Mouse (Mus musculus) ovary, adult 18-20 months (tissue): ENCODE measurements at regions not wholly inside any gene's neighbourhood (a gene's known extent, or its start where the extent isn't known, plus 50 kb on each side); places are given as distances from the start of the nearest gene placed in this dataset.

Source experiments
- DNase-seq: peaks from one replicate; pipeline ENCODE4 v3.0.0; 2022; ENCODE audit warnings: low spot score, mixed read lengths

DNA sequence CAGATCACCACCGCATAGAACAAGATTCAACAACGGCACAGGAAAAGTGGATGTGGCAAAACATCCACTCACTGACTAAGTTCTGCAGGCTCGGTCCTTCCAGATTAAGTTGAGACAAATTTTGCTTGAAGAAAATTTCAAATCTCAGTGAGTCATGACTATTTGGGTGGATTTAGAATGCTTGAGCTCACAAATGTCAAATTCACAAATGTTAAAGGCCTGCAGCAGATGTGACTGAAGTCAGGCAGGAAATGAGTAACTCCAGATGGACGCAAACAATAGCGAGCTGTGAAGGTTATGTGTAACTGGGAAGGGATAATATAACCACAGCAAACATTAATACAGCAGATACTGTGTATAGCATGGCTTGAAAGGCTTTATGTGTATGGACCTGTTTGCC is 198.5 kb upstream of the Zbtb20 start:
- no peak for DNase-seq

- DNase-seq: no peak
Observed at GRCm38 (mm10) chr16:42676406-42677075, 199.1 kb upstream of the Zbtb20 start.

DNA sequence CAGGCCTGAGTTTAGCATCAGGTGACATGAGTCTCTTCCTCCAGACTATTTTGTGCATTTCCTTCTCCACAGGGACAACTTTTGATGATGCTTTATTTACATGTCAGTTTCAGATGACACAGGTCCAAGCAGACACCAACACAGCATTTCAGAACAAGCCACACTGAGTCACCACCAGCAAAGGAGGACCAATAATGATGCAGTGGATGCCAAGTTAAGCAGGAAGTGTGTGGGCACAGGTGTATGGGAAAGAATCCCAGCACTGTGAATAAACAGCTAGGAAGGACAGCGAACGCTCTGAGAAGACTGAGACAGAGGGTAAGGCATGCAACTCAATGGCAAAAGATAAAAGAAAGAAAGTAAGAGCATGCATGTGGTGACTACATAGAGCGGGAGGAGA is 200.7 kb upstream of the Zbtb20 start:
- DNase-seq: no peak

DNA sequence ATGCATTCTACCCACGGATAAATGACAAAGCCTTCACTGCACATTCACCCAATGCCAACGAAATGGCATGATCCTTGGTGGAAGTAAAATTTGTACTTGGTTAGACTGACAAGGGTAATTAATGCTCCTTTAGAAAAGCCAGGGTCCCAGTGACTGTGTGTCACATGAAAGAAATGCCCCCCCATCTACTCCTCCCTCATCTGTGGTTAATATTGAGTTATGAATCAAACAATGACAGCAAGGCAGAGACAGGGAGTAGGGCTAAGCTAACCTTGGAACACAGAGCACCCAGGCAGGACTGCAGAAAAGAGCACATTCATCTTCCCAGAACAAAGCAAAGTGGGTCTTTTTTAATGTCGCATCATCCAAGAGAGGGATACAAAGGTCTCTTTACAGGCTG is 209.1 kb upstream of the Zbtb20 start:
- DNase-seq: no peak

GRCm38 (mm10) chr16:42651904-42652732 is 223.6 kb upstream of the Zbtb20 start:
- no peak for DNase-seq

- no peak for DNase-seq
Observed at GRCm38 (mm10) chr16:42649767-42650166, 225.9 kb upstream of the Zbtb20 start.

DNA sequence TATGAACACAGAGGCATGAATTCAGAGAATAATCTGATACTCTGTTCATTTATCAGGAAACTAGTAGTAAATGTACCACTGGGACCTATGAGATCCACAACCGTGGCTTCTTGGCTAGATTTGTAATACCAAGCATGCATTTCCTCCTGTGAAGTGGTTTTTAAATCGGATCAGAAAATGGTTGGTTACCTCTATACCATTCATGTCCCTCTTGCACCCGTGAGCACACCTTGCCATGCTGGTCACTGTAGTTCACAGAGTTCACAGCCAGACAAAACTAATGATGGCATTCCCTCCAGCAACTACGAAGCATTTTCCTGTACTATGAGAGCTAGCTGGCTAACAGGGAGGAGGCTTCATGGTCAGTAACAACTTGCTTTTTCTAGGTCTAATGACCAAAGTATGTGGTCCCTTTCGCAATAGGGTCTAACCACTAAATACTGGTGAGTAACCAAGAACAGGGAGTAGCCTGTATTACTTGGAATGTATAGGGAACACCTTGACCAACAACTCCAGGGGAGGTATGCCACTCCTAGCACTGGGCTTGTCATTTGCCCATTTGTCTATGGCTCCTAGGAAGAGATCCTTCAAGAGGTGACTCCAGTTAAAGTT is 227.0 kb upstream of the Zbtb20 start:
- DNase-seq: no peak

DNA sequence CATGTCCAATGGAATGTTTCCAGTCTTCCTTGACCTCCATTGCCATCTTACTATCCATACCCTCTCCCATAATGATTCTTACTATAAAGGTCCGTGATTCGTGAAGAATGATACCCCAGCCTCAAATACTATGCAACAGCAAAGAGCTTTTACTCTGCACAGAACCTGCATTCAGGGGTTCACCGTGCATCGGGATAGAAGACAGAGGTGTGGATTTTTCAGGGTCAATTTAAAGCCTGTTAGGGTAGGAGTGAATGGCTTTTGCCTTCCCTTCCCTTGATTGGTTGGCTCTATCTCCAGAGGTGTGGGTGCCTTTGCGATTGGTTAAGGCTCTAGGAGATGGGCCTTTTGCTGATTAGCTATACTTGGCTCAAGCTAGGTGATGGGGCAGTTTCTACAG is 227.9 kb upstream of the Zbtb20 start:
- DNase-seq: no peak

DNA sequence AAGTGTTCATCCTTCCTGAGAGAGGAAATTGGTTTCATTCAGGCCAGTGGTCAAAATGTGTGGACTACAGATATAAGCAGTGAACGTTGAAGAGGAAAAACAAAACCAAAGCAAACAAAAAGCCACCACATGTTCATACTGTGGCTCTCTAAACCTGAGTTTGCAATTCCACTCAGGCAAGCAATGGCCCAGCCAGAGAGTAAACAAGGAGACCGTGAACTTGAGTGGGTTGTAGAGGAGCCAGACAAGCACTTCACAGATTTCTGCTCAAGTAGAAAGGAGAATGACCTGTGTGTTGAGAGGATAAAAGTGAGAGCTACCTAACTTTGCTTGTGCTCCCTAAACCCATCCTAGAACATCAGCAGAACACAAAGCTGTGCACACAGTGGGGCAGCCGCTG is 239.9 kb upstream of the Zbtb20 start:
- DNase-seq: no peak

- no peak for DNase-seq
Observed at GRCm38 (mm10) chr16:42627675-42628074, 248.0 kb upstream of the Zbtb20 start.

DNA sequence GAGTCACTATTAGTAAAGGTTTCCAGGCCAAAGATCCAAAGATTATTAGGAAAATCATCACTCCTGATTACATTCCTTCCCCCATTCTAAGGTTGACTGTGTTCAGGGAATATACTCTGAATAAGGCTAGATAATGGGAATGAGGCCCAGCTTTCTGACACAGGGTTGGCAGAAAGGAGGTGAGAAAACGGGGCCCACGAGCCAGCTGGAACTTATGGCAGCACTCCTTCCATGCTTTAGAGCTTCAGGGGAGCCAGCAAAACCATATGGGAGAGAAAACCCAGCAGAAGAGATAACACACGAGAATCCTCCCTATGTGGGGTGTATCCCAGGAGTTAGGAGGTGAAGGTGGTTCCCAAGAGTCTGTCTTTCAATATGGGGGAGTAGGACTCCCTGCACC is 259.8 kb upstream of the Zbtb20 start:
- DNase-seq: no peak

GRCm38 (mm10) chr16:42612011-42612410 is 263.7 kb upstream of the Zbtb20 start:
- no peak for DNase-seq

DNA sequence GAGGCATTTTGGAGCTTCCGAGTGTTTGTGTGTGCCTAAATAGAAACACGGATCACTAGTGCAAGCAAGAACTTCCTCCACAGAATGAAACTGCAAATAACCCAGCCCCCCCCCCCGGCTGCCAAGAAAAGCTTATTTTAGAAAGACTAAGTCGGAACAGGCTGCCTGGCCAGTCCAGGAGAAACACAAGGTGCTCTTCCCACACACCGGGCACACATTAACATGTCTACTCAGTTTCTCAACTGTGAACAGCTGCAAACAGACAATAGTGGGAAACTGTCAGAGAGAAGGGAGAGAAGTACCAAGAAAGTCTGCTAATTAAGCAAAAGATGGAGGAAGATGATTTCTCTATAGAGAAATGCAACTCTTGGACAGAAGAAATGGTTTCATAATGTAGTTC is 267.3 kb upstream of the Zbtb20 start:
- DNase-seq: no peak

DNA sequence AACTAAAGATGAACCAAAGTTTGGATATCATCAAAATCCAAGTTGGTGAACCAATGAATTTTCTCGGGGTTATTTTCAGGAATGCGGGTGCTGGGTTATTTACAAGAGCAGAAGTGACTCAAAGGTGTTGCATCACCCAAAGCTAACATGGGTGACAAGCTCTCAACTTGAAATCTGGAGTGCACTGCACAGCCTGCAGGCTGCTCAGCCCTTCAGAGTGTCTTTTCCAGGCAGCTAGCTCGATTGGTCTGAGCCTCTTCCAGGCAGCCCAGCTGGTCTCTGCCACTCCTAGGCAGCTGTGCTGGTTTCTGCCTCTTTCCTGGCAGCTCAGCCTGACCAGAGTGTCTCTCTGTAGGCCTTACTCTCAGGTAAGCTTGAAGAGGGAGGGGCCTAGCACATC is 251.9 kb upstream of the Gap43 start:
- DNase-seq: no peak

- DNase-seq: no peak
Observed at GRCm38 (mm10) chr16:42591530-42591929, 251.1 kb upstream of the Gap43 start.

DNA sequence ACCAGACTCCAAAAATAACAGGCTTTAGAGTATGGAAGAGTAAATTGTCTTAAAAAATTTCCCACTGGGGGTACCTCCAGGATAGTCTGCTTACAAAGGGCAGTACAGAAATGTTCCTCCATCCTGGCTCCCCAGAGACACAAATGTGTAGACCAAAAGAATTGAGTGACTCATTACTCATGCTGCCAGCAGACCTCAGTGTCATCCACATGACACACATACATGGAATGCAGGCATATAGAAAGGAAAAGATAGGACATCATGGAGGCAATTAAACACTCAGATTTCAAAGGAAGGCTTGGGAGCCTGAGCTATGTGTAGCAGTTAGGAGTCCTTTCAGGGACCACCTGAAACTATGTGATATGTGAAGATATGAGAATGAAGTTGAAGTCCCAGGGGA is 245.7 kb upstream of the Gap43 start:
- DNase-seq: no peak

DNA sequence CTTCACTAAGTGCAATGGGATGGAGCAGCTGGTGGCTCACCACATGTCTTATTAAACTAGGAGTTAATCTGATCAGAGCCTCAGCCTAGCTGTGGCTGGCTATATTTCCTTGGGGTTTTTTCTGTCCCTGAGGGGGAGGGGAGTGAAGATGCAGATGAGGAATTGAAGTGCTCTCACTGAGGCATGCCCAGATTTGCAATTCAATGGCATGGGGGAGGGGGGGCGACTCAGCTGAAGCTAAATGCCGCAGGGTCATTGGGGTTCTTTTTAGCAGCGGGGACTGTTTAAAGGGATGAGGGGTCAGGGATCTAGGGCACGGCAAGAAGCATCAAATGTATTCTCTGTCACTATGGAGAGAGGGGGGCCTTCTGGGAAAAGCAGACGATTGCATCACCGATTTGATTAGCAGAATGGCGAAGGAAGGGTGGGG is 235.1 kb upstream of the Gap43 start:
- DNase-seq: no peak

- no peak for DNase-seq
Observed at GRCm38 (mm10) chr16:42574978-42575377, 234.5 kb upstream of the Gap43 start.

- no peak for DNase-seq
Observed at GRCm38 (mm10) chr16:42570246-42570996, 230.0 kb upstream of the Gap43 start.

- no peak for DNase-seq
Observed at GRCm38 (mm10) chr16:42569335-42569734, 228.9 kb upstream of the Gap43 start.

GRCm38 (mm10) chr16:42549591-42549990 is 209.1 kb upstream of the Gap43 start:
- no peak for DNase-seq
